Mouse (Mus musculus) small intestine, adult 2 months (tissue): ENCODE results near the gene Mcl1.

Source experiments
- CTCF ChIP-seq: fragments of 200-500 bp; IDR thresholded peaks from 2 replicates; pipeline ENCODE4 v1.5.1; 2012; ENCODE audit warnings: low read depth, mild to moderate bottlenecking, control low read depth, inconsistent platforms, low read length, moderate library complexity, mixed read lengths; ENCODE audit not compliant: insufficient replicate concordance, insufficient read length; ENCODE audit errors: extremely low read depth
- POLR2A ChIP-seq: fragments of 200-500 bp; IDR thresholded peaks from 2 replicates; pipeline ENCODE4 v1.6.1; 2012; ENCODE audit warnings: low read depth, mild to moderate bottlenecking, control low read depth, inconsistent platforms, low read length, moderate library complexity

GRCm38 (mm10) chr3:95695796-95696195 is 37.2 kb downstream of the Mcl1 start:
- TF ChIP-seq POLR2A, result no peak
- TF ChIP-seq CTCF, result no peak
